Mouse (Mus musculus) neural tube, embryonic 11.5 days (tissue): Measurements from ENCODE around the gene Pitpnm2. TPM values are rescaled to one million over a fixed set of nuclear protein-coding genes. Genes with fewer than 3 reads are reported as not detected.
A peak's percentile ranks its signal among the peaks of the same experiment; 100 is the strongest.

Experiments used
- ATAC-seq: fragments of 200-750 bp; cut with Nextera tagmentation; 2 replicates; pipeline ENCODE4 v1.8.0; 2017; ENCODE audit warnings: moderate number of reproducible peaks, mild to moderate bottlenecking, moderate TSS enrichment, moderate library complexity; ENCODE audit not compliant: insufficient read depth, low FRiP score, low TSS enrichment
- DNase-seq: peaks from one replicate; pipeline ENCODE4 v3.0.0-alpha.2; 2015; ENCODE audit warnings: low spot score
- H3K27ac ChIP-seq: fragments of 300-500 bp; sonication (generic); 2 replicates; pipeline ENCODE4 v1.5.1; 2014; ENCODE audit warnings: low read depth, mild to moderate bottlenecking, low read length
- H3K27me3 ChIP-seq: fragments of 300-500 bp; sonication (generic); 2 replicates; pipeline ENCODE4 v1.6.1; 2014; ENCODE audit warnings: mild to moderate bottlenecking, low read length, mixed read lengths; ENCODE audit not compliant: control insufficient read depth, insufficient read depth
- H3K36me3 ChIP-seq: fragments of 300-500 bp; sonication (generic); 2 replicates; pipeline ENCODE4 v1.6.1; 2014; ENCODE audit warnings: mild to moderate bottlenecking, low read length, moderate library complexity, mixed read lengths; ENCODE audit not compliant: control insufficient read depth, insufficient read depth
- H3K4me1 ChIP-seq: fragments of 300-500 bp; sonication (generic); 2 replicates; pipeline ENCODE4 v1.6.1; 2014; ENCODE audit warnings: low read length, mixed read lengths; ENCODE audit not compliant: control insufficient read depth, insufficient read depth
- H3K4me2 ChIP-seq: fragments of 300-500 bp; sonication (generic); 2 replicates; pipeline ENCODE4 v1.6.1; 2014; ENCODE audit warnings: low read depth, mild to moderate bottlenecking, moderate library complexity
- H3K4me3 ChIP-seq: fragments of 300-500 bp; sonication (generic); 2 replicates; pipeline ENCODE4 v1.5.1; 2014; ENCODE audit warnings: low read depth, low read length
- H3K9ac ChIP-seq: fragments of 300-500 bp; sonication (generic); 2 replicates; pipeline ENCODE4 v1.6.1; 2014; ENCODE audit warnings: mild to moderate bottlenecking, low read length
- H3K9me3 ChIP-seq: fragments of 300-500 bp; sonication (generic); 2 replicates; pipeline ENCODE4 v1.6.1; 2016; ENCODE audit warnings: low read length; ENCODE audit not compliant: control insufficient read depth
- WGBS: fragments of 180-500 bp; shearing (Covaris S2); extraction: QIAGEN DNeasy Blood & Tissue Kit; methylation state at CpG from one replicate; pipeline ENCODE4 v1.1.7; 2014; 5-methylcytosine and 5-hydroxymethylcytosine counted together
- polyA plus RNA-seq: library from polyadenylated mRNA; unstranded; fragments of >200 nt; fragmentation: Nextera tagmentation; extraction: Ambion mirVana; gene quantifications from 2 replicates; pipeline ENCODE4 v1.2.1, GENCODE M21; 2014

Pitpnm2 gene
- polyA plus RNA-seq, 1 experiment from 2014 or later: 5.5 TPM

DNA sequence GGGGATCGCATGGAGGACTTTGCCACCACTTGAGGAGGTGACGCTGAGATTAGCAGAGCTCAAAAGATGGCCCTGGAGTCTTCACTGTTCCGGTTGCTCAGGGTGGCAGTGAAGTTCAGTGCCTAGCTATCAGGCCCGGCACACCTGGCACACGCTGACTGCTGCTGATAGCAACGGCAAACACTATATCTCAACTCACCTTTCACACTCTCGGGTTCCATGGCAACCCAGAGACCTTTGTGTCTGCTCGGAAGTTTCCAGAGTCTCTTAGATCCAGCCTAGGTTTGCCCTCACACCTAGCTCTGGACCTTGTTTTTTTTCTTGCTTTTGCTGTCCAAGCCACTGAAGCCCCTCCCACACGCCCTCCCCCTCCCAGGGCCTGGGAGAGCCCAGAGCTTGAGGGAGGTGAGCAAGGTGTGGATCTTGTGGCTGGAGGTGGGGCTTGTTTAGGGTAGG, 157.6 kb downstream of the Pitpnm2 start:
- Histone ChIP-seq H3K9me3 (no peaks in the 10 kb centered on the region), H3K4me3 (no peak overlapping the region), H3K27ac (no peak overlapping the region), H3K4me2 (no peak overlapping the region), H3K36me3 (no peaks in the 10 kb centered on the region), H3K4me1 (0 out of 2 replicates have a peak, but pooled peaks cover 2% of the 10 kb centered on the region), H3K9ac (no peak overlapping the region), H3K27me3 (peaks cover 7% of the 10 kb centered on the region; the same call in 1 of the 2 replicates)
- ATAC-seq (no peak), DNase-seq (no peak)
- WGBS: 75% methylated on average over 9 of the region's 9 CpGs

DNA sequence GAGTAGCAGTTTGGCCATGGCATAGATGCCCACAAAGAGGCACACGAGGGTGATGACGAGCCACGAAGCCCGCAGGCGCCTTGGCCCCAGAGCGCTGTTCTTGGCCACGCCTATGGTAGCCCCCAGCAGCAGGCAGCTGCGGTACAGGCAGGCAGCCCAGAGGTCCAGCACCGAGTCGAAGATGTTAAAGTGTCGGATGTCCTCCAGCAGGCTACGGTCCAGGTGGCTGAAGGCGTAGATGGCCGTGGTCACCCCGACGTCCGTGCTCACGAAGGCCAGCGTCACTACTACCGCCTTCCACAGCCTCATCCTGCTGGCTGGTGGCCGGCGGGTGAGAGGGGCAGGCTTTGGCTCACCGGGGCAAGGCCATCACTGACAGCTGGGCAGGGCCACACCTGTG, 159.7 kb downstream of the Pitpnm2 start:
- Histone ChIP-seq H3K4me2 (no peak overlapping the region), H3K9me3 (no peaks in the 10 kb centered on the region), H3K27ac (no peak overlapping the region), H3K27me3 (peaks cover 5% of the 10 kb centered on the region; the same call in 1 of the 2 replicates), H3K9ac (no peak overlapping the region), H3K36me3 (no peaks in the 10 kb centered on the region), H3K4me1 (0 out of 2 replicates have a peak, but pooled peaks cover under 1% of the 10 kb centered on the region), H3K4me3 (no peak overlapping the region)
- WGBS: 84% methylated on average over 23 of the region's 23 CpGs
- no peak for DNase-seq
- no peak for ATAC-seq

DNA sequence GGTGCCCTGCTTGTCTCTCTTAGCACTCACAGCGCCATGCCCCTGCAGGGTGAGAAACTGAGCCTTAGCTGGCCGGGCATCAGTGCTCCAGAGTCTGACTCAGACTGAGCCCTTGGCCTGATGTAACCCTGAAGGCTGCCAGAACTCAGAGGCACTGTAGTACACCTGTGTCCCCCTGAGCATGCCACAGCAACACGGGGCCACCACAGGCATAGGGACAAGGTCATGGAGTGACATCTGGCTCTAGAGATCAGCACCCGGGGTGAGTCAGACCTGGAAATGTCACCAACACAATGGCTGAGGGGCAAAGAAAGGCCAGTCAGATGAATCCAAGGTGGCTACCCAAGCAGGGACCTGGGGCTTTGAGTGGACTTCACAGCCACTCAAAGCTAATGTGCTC, 162.7 kb downstream of the Pitpnm2 start:
- no peak overlapping the region for H3K27ac ChIP-seq
- DNase-seq (no peak), ATAC-seq (no peak)
- WGBS: 79% methylated on average over 4 of the region's 4 CpGs
- no peaks in the 10 kb centered on the region for H3K36me3 ChIP-seq
- no peak overlapping the region for H3K9ac ChIP-seq
- no peaks in the 10 kb centered on the region for H3K4me1 ChIP-seq
- H3K4me3 ChIP-seq: no peak overlapping the region
- H3K27me3 ChIP-seq: no peaks in the 10 kb centered on the region
- no peak overlapping the region for H3K4me2 ChIP-seq
- H3K9me3 ChIP-seq: no peaks in the 10 kb centered on the region

DNA sequence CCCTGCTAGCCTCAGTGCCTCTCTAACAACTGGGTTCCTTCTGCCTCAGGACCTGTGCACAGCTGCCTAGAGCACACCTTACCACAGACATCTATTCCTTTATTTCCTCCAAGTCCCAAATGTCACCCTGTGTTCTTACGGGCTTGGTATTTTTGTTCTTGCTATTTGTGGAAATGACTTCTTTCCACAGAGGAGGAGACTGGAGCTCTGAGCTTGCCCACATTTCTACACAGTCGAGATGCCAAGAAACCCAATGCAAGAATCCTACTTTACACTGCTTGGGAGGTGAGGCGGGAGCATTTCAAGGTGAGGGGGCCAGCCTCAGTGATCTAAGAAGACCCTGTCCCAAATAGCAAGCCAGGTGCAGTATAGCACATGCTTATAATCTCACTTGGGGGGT, 164.0 kb downstream of the Pitpnm2 start:
- no peak overlapping the region for H3K4me3 ChIP-seq
- no peaks in the 10 kb centered on the region for H3K36me3 ChIP-seq
- no peaks in the 10 kb centered on the region for H3K9me3 ChIP-seq
- H3K4me1 ChIP-seq: no peaks in the 10 kb centered on the region
- no peak for DNase-seq
- no peak overlapping the region for H3K4me2 ChIP-seq
- ATAC-seq: no peak
- no peak overlapping the region for H3K27ac ChIP-seq
- H3K9ac ChIP-seq: no peak overlapping the region
- H3K27me3 ChIP-seq: no peaks in the 10 kb centered on the region
- WGBS: 81% methylated on average over 3 of the region's 3 CpGs

DNA sequence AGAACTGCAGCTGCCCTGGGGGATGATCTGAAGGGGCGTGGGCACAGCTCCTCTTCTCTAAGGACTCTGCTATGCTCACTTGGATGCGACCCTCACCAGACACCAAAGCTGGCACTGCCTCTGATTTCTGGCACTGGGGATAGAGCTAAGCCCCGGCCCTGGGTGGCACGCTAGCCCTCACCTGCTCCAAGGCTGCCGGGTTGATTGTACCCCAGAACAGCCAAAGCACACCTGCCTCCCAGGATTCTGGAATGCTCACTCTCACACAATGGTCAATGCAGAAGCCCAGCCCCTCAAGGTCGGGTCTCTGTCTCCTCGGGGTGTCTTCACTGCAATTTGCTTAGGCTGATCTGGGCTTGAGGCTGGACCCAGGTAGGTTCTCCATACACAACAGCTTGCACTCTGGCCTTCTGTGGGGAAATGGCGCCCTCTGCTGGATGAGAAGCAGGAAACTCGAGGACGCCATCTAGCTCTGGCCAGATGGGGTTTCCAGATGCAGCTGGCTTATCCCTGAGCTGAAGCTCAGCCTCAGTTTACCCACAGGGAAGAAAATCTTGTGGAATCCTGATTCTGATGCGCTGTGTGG, 164.9 kb downstream of the Pitpnm2 start:
- Histone ChIP-seq H3K36me3 (no peaks in the 10 kb centered on the region), H3K27ac (no peak overlapping the region), H3K4me3 (no peak overlapping the region), H3K9me3 (no peaks in the 10 kb centered on the region), H3K27me3 (no peaks in the 10 kb centered on the region), H3K9ac (no peak overlapping the region), H3K4me1 (no peaks in the 10 kb centered on the region), H3K4me2 (no peak overlapping the region)
- ATAC-seq (peak; percentile 53; the same call in 1 of the 2 replicates), DNase-seq (peak; percentile 82)
- 41% methylated on average over 11 of the region's 11 CpGs for WGBS

DNA sequence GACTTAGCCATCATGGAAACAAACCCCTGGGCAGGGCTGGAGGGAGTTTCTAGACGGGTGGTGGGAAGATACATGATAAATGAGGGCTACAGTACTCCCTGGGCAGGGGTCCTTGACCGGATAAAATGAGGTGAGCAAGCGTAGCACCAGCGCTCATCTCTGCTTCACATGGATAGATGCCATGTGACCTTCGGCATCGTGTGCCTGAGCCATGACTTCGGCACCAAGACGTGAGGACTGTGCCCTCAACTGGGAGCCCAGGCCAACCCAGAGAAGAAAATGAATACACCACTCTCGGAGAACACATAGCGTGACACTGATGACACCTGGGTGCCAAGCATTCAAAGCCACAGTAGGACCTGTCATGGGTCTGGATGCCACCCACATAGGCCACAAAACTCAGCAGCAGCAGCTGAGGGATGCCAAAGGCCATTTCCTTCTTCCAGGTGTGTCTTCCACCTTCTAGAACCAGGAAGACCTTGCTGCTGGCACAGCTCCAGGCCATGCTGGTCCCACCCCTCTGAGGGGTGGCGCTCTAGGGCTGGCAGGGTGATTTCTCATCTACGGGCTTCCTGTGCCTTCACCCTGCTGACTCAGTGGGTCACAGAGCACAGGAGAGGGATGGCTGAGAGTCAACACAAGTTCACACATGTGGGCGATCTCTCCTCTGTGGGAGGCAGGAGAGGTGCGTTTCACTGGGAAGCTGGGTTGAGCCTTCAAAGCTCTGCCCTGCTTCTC, 165.5 kb downstream of the Pitpnm2 start:
- Histone ChIP-seq H3K4me3 (no peak overlapping the region), H3K9ac (no peak overlapping the region; the same call in 1 of the 2 replicates), H3K27ac (no peak overlapping the region), H3K27me3 (no peaks in the 10 kb centered on the region), H3K9me3 (no peaks in the 10 kb centered on the region), H3K4me2 (no peak overlapping the region), H3K36me3 (no peaks in the 10 kb centered on the region), H3K4me1 (no peaks in the 10 kb centered on the region; the same call in 1 of the 2 replicates)
- DNase-seq (no peak), ATAC-seq (no peak)
- WGBS: 85% methylated on average over 14 of the region's 14 CpGs

DNA sequence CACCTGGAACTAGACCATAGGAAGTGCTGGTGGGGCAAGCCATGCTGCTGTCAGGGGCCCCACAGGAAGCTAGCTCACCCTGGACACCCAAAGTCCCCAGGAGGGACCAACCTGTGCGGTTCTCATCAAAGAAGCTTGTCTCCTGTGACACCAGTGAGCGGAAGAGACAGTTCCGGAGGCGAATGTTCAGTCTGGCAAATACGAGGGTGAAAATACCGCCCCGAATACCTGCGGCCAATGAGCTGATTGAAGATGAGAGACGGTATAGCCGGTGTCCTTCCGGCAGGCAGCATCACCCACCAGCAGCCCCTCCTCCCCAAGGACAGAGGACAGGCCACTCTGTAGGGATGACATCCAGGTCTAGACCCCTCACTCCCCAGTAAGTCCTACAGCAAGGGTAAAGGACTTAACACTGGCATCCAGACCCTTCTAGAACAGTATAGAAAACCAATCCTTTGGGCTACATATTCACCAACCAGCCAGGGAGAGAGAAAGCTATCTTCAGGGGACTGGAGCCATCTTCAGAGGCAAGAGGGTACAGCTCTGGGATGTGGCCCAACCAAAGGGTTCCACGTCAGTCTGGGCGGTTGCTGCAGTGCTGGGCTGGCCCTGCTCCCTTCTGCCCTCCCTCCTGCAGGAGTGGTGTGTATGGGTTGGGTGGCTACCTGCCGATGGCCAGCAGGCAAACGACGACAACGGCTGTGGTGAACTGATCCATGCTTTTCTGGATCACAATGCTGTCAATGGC, 166.4 kb downstream of the Pitpnm2 start:
- H3K27me3 ChIP-seq: no peaks in the 10 kb centered on the region
- WGBS: 89% methylated on average over 17 of the region's 17 CpGs

DNA sequence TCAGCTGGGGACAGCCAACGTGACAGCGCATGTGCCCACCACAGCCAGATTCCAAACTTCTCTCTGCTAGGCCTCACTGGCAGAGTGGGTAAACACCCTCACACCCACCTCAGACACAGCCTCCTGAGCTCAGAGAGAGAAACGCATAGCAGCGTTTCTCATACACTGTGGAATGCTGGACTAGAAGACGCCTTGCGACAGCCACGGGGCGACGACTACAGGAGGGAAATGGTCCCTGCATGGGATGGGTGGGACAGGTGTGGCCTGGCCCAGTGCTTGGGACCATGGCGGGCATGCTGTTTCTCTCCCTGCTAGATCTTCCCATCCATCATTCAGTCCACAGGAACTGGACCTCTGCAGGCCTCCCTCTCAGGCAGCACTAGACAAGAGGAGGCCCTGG, 167.1 kb downstream of the Pitpnm2 start:
- Histone ChIP-seq H3K4me3 (no peak overlapping the region), H3K27ac (no peak overlapping the region), H3K9ac (no peak overlapping the region), H3K36me3 (no peaks in the 10 kb centered on the region), H3K4me2 (no peak overlapping the region), H3K9me3 (no peaks in the 10 kb centered on the region), H3K4me1 (no peaks in the 10 kb centered on the region; the same call in 1 of the 2 replicates), H3K27me3 (no peaks in the 10 kb centered on the region)
- ATAC-seq (no peak), DNase-seq (no peak)
- WGBS: 88% methylated on average over 10 of the region's 10 CpGs

More for the DNA sequence above, 166.4 kb downstream of the Pitpnm2 start:
- DNase-seq (no peak), ATAC-seq (no peak)
- H3K36me3 ChIP-seq: no peaks in the 10 kb centered on the region
- H3K27ac ChIP-seq: no peak overlapping the region
- no peak overlapping the region for H3K4me3 ChIP-seq
- H3K4me2 ChIP-seq: no peak overlapping the region
- peak overlapping the region; percentile 18; the same call in 1 of the 2 replicates for H3K9ac ChIP-seq
- no peaks in the 10 kb centered on the region; the same call in 1 of the 2 replicates for H3K4me1 ChIP-seq
- H3K9me3 ChIP-seq: no peaks in the 10 kb centered on the region
